Mouse (Mus musculus): ENCODE measurements around the gene Dclre1b.

The Dclre1b gene

GRCm38 (mm10) chr3:103771531-103772130, 37.6 kb downstream of the Dclre1b start:
- DNase-seq (ENCODE audit: low spot score), result peak; percentile 57

DNA sequence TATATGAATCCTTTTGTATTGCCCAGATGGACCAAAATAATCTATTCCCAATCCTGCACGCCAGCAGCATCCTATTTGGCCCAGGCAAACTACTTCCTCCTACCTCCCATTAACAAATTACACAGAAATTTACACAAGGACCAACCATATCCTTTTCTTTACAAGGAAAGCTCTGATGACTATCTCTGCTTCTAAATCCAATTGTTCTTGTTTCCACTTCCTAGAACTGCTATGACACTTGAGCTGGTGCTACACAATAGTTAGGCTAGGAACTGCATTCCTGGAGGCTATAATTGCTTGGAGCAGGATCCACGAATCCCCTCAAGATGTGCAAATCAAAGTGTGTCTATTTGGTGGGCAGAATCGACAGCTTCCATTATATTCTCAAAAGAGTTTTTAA, 42.5 kb downstream of the Dclre1b start:
- no peak for DNase-seq (ENCODE audit: low spot score)

- no peak for DNase-seq (ENCODE audit: low spot score)
Observed at GRCm38 (mm10) chr3:103759261-103759970, 49.8 kb downstream of the Dclre1b start.

DNA sequence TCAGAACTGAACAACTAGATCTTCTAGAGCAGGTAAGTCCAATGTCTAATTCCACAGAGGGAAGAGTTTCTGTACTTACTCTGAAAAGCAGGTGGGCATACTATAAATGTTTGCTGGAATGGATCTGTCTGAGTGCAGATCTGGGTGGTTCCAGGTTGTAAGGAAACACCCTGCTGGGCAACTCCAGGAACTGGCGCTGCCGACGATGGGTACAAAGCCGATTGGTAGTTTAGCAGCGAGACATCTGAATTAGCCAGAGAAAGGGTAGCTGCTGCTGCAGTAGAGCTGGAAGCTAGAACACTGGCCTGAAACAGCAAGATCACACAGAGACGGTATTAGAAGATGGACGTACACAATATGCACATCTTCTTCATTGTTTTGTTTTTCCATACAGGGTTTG, 50.8 kb downstream of the Dclre1b start:
- DNase-seq (ENCODE audit: low spot score), result no peak

GRCm38 (mm10) chr3:103756920-103757319, 52.3 kb downstream of the Dclre1b start:
- no peak for DNase-seq (ENCODE audit: low spot score)

GRCm38 (mm10) chr3:103755351-103755750, 53.9 kb downstream of the Dclre1b start:
- DNase-seq (ENCODE audit: low spot score), result no peak

GRCm38 (mm10) chr3:103751558-103751957, 57.7 kb downstream of the Dclre1b start:
- no peak for DNase-seq (ENCODE audit: low spot score)

All from urinary bladder, postnatal 25 days (tissue).